Mouse (Mus musculus) spleen, adult 12 weeks (tissue): ENCODE measurements around the gene Dtx1.

ENCODE experiments used
- DNase-seq: peaks from one replicate; pipeline ENCODE4 v3.0.0; 2022; ENCODE audit warnings: low spot score

Dtx1 gene

GRCm38 (mm10) chr5:120711827-120712226, at the start of gene Dtx1:
Dtx1 (minus strand) TSS chr5:120711927.
- DNase-seq, result no peak

GRCm38 (mm10) chr5:120754215-120754614, 42.5 kb upstream of the Dtx1 start:
- no peak for DNase-seq

- DNase-seq, result no peak
Observed at GRCm38 (mm10) chr5:120752786-120753185, 41.1 kb upstream of the Dtx1 start.

- DNase-seq, result no peak
Observed at GRCm38 (mm10) chr5:120751206-120751605, 39.5 kb upstream of the Dtx1 start.

GRCm38 (mm10) chr5:120749688-120750087, 38.0 kb upstream of the Dtx1 start, which contains the start of gene Oas2:
Oas2 (minus strand) TSS chr5:120749853.
- no peak for DNase-seq

GRCm38 (mm10) chr5:120746451-120746850, 34.7 kb upstream of the Dtx1 start:
- no peak for DNase-seq

- DNase-seq, result peak; percentile 37
Observed at GRCm38 (mm10) chr5:120742125-120742524, 30.4 kb upstream of the Dtx1 start.

- no peak for DNase-seq
Observed at GRCm38 (mm10) chr5:120734380-120734990, 22.8 kb upstream of the Dtx1 start.

- DNase-seq, result no peak
Observed at GRCm38 (mm10) chr5:120733696-120734095, 22.0 kb upstream of the Dtx1 start.

- no peak for DNase-seq
Observed at GRCm38 (mm10) chr5:120732740-120733139, 21.0 kb upstream of the Dtx1 start.

- DNase-seq, result no peak
Observed at GRCm38 (mm10) chr5:120729319-120729718, 17.6 kb upstream of the Dtx1 start.

GRCm38 (mm10) chr5:120725811-120726455, 14.2 kb upstream of the Dtx1 start:
- DNase-seq, result no peak

GRCm38 (mm10) chr5:120721005-120721404, 9.3 kb upstream of the Dtx1 start:
- no peak for DNase-seq

GRCm38 (mm10) chr5:120718600-120719378, 7.1 kb upstream of the Dtx1 start:
- no peak for DNase-seq

- DNase-seq, result no peak
Observed at GRCm38 (mm10) chr5:120717136-120717535, 5.4 kb upstream of the Dtx1 start.

GRCm38 (mm10) chr5:120714314-120714713, 2.6 kb upstream of the Dtx1 start:
- DNase-seq, result peak; percentile 66

GRCm38 (mm10) chr5:120712721-120713120, 994 bp upstream of the Dtx1 start:
- DNase-seq, result no peak

- DNase-seq, result peak; percentile 56
Observed at GRCm38 (mm10) chr5:120711416-120711815, 311 bp downstream of the Dtx1 start.

GRCm38 (mm10) chr5:120710826-120711248, 890 bp downstream of the Dtx1 start:
- no peak for DNase-seq

GRCm38 (mm10) chr5:120710161-120710825, 1.4 kb downstream of the Dtx1 start:
- no peak for DNase-seq

GRCm38 (mm10) chr5:120706976-120707375, 4.8 kb downstream of the Dtx1 start:
- no peak for DNase-seq

GRCm38 (mm10) chr5:120706541-120706940, 5.2 kb downstream of the Dtx1 start:
- no peak for DNase-seq
